Mouse (Mus musculus): Measurements from ENCODE around the gene Elfn1.
"Not testable (repeated sequence)": the region's sequence is repeated elsewhere in the genome, so short reads cannot be mapped to it uniquely, and the experiment has no call there.

Elfn1 gene

DNA sequence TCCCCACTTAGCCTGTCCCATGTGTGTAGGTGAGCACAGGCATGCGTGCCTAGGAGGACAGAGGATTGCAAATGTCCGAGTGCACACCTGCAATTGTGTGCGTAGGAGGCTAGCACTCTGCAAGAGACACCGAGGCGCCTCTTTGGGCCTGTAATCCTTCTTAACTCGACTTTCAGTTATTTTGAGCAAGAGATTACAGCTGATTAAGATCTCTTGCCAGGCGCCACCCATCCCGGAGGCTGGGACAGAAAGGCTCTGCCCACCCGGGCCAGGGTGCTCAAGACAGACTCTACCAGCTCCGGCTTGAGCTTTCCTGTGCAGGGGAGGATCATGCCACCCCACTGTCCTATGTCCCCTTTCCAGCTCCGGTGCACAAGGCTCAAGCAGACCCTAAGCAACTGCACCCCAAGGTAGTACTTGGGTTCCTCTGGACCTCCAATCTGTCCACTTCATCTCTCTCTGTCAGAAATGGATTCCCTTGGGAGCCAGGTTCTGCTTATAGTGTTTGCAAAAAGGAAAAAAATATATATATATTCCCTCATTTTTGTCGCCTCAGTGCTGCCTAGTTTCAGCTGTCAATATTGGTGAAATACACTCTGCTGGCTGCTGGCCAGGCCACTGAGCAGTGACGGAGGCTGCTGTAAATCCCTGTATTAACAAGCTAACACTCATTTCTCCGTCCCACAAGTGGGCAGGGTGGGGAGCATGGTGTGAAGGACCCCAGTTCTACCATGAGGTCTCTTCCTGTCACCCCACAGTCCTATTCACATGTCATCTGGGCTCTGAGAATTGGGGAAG, 61.6 kb downstream of the Elfn1 start:
- no peak for DNase-seq (ENCODE audit: low read depth in 1 of 2, low spot score in 2 of 2)

DNA sequence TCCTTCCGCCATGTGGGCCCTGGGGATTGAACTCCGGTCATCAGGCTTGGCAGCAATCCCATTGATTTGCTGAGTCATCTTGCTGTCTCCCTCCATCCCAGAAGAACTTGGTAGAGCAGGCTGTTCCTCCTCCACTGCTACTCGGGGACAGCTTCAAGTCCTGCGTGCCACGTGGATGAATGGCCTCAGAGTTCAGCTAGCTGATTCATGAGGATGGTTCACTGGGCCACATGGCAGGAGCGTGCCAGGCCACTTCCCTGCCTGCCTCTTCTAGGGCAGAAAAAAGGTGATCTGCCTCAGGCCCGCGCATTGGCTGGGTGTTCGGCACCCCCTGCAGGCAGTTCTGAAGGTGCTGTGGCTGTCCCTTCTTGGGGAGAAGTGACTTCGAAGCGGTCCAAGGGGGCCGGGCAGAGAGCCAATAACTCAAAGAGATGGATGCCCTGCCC, 62.5 kb downstream of the Elfn1 start:
- no peak for DNase-seq (ENCODE audit: low read depth in 1 of 2, low spot score in 2 of 2)

DNA sequence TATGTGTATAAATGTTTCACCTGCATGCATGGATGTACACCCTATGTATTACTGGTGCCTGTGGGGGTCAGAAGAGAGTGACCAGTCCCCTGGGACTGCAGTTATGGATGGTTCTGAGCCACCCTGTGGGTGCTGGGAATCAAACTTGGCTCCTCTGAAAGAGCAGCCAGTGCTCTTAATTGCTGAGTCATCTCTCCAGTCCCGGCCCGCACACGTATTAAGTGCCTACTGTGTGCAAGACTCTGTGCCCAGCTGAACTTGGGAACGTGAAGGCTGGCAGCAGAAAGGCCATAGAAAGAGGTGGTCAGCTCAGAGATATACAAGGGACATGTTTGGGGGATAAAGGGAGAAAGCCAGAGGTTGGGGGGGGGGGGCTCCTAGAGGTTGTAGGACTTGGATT, 68.8 kb downstream of the Elfn1 start:
- no peak for DNase-seq (ENCODE audit: low read depth in 1 of 2, low spot score in 2 of 2)

DNA sequence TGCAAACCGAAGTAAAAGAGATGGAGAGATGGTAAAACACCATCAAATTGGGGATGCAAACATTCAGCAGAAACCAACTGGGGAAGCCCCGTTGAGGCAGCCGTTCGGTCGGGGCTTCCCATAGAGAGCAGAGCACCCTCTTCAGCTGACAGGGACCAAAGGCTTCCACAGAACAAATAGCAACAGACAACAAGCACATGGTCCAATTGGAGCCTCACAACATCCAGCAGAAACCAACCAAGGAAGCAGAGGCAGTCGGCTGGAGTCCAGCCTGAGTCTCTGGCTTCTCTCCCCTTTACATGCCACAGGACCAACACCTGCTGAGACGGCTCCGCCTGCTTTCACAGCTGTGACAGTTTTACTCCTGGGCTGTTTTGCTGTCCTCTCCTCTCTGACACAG, 69.7 kb downstream of the Elfn1 start:
- no peak for DNase-seq (ENCODE audit: low read depth in 1 of 2, low spot score in 2 of 2)

DNA sequence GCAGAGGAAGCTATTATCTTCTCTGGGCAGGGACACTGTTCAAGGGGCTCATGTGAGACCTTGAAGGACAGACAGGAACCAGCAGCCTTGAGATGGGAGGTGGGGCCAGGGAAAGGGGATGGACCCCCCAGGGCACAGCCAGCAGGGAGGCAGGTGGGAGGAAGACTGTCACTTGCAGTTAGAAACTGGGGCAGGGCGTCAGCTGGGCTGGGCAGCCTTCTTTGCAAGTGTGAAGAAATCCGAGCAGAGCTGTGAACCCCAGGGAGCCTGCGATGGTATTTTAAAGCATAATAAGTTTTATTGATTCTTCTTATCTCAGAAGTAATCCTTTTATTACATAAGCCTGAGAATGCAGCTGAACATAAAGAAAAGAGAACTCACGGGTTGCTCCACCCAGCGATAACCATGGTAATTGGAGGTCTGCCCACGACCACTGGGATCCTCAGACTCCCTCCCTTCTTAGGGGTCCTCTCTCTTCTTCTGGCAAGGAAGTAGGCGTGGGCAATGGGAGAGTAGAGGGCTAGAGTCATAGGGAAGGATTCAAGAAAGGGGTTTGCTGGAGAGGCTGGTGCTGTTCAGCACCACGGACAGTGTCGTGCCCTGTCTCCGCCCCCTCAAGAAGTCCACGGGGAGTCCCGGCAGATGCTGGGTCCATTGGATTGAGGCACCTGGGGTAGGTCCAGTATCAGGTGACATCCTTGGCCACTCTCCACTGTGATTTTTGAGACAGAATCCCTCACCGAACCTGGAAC, 71.0 kb downstream of the Elfn1 start:
- DNase-seq (ENCODE audit: low read depth in 1 of 2, low spot score in 2 of 2) = no peak

DNA sequence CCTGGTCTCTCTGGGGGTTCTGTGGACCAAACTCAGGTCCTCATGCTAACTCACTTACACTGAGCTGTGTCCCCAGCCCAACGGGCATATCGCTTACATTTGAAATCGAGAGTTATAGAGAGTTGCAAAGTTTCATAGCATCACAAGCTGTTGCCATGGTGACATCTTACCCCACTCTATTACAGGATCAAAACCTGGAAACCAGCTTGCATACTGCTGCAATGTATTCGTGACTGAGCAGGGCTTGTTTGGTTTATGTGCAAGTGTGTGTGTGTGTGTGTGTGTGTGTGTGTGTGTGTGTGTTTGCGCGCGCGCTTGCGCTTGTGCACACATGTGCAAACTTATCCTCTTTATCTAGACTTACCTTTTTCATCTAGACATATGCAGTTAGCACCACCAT, 71.6 kb downstream of the Elfn1 start:
- no peak for DNase-seq (ENCODE audit: low read depth in 1 of 2, low spot score in 2 of 2)

DNA sequence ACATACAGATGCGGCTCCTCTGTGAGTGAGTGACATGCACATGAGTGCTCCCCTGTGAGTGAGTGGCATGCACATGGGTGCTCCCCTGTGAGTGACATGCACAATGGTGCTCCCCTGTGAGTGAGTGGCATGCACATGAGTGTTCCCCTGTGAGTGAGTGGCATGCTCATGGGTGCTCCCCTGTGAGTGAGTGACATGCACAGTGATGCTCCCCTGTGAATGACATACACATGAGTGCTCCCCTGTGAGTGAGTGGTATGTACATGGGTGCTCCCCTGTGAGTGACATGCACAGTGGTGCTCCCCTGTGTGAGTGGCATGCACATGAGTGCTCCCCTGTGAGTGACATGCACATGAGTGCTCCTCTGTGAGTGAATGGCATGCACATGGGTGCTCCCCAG, 74.2 kb downstream of the Elfn1 start:
- DNase-seq (ENCODE audit: low read depth in 1 of 2, low spot score in 2 of 2) = no peak

DNA sequence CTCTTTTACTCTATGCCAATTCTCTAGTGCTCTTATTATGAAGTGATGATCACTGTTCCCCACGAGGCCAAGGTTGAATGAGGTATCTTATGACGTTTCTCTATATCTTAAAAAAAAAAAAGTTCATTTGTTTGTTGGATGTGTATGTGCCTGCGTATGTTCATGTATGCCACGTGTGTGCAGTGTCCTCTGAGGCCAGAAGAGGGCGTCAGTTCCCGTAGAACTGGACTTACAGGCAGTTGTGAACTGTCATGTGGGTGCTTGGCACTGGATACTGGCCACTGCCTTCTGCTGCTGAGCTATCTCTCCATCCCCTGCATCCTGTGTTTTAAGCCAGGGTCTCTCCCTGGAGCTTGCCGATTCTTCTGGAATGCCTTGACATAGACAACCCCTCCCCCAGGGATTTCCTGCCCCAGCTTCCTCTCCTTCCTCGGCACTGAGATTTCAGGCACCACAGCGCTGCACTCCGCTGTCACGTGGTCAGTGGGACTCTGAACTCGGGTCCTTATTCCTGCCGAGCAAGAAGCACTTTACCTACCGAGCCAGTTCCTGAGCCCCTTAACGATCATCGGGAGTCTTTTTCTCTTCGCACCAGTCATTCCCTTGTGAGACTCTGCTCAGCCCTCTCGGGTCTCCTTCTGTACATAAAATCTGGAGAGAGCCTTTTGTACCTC, 77.5 kb downstream of the Elfn1 start:
- DNase-seq (ENCODE audit: low read depth in 1 of 2, low spot score in 2 of 2) = no peak

DNA sequence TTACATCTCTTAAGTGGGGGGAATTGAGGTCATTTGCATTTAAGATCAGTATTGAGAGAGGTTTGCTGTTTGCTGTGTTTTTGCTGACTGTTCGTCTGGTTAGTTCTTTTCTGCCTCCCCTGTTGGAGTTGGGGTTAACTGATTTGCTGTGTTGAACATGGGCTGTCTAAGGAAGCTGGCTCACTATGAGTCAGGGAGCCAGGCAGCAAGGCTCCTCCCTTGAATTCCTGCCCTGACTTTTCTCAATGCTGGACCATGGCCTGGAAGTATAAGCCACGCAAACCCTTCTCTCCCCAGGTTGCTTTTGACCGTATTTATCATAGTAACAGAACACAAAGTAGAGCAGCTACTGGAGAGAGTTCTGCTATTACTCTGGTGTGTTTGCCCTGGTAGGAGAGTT, 83.8 kb downstream of the Elfn1 start:
- DNase-seq (ENCODE audit: low read depth in 1 of 2, low spot score in 2 of 2) = no peak

DNA sequence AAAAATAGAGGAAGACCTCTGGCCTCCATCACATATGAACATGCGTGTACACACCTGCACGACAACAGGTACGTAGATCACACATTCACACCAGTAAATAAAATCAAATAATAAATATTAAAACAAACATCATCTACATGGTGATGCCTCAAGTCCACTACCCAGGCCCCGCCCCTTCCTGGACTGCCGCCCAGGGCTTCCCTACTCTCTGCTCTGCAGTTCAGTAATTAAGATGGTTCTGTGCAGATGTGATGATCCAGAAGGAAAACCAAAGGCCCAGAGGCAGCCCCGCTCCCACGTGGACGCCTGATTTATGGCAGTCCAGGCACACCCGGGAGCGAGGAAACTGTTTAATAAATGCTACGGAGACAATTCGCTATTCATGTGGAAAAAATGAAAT, 90.6 kb downstream of the Elfn1 start:
- not testable (repeated sequence) for DNase-seq (ENCODE audit: low read depth in 1 of 2, low spot score in 2 of 2)

DNA sequence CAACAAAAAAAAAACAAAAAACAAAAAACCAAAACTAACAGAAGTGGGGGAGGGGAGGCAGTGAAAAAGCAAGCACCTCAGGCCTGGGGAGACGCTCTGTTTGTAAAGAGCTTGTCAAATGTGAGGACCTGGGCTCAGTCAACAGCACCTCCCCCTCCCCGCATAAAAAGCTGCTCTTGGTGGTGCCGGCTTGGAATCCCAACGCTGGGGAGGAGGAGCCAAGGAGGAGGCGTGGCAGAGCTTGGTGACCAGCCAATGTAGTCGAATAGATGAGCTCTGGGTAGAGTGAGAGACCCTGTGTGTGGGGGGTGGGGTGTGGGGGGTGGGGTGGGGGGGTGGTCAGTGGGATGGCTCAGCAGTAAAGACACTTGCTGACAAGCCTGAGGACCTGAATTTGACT, 91.2 kb downstream of the Elfn1 start:
- DNase-seq (ENCODE audit: low read depth in 1 of 2, low spot score in 2 of 2) = no peak

DNA sequence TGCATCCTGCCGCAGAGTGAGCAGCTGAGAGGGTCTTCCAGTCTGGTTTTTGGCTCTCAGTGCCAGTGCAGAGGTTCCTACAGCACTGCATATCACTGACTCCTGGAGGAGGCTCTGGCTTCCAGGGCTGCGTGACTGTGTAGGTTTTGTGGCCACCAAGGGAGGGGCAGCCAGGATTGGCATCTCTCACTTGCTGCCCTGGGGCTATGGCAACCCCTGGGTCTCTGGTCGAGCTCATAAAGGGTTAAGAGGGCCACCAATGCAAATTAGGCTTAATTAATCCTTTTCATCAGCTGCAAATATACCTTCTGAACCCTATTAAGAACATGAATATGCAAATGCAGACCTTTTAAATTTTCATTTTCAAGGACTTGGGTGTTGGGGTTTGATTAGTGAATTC, 94.8 kb downstream of the Elfn1 start:
- no peak for DNase-seq (ENCODE audit: low read depth in 1 of 2, low spot score in 2 of 2)

DNA sequence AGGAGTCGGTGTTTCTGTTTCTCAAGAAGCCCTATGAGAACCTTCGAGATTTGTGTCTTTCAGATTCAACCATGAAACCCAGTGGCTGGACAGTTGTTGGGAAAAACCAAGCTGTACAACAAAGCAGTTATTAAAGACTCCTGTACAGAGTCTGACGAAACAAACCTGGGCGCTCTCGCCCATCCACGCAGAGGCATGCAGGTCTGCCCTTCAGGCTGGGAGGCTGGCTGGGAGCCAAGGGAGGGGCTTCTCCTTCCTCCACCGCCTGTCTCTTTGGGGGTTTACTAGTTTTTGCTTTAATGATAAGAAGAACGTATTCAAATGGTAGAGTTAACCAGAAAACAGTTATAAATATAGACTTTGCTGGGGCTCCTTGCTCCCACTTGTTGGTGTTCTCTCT, 99.1 kb downstream of the Elfn1 start:
- no peak for DNase-seq (ENCODE audit: low read depth in 1 of 2, low spot score in 2 of 2)

DNA sequence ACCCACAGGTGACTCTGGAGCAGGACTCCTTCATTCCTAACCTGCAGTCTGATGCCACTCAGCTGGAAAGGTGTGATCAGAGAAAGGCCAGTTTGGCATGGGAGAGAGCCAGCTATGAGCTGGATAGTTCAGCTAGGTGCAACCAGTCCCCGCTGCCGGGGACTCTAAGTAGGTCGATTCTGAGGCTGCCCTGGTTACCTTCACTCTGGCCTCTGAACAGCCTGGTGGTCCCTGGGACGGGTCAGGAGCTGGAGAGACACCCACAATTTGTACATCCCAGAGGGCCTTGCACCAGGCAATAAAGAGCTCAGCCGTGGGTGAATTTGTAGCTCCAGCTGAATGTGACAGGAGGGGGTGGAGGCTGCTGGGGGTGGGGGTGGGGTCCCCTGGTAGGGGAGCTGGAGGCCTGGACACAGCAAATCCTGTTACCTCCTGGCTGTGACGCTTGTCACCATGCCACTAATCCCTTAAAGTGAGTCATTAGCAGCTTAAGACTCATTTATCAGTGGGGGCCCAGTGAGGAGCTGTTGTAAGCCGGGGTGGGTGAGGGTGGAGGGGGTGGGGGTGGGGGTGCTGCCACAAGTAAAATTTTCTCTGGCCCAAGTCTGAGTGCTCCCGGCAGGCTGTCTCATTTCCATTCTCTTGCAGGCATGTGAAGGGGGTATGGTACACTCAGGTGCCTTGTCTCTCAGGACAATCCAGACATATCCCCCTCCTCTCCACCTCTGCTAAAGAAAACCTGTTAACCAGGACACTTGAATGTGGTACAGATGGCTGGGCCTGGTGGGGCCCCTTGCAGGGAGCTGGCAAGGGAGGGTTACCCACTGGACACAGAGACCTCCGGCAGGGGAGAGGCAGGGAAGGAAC, 100.1 kb downstream of the Elfn1 start:
- no peak for DNase-seq (ENCODE audit: low read depth in 1 of 2, low spot score in 2 of 2)

DNA sequence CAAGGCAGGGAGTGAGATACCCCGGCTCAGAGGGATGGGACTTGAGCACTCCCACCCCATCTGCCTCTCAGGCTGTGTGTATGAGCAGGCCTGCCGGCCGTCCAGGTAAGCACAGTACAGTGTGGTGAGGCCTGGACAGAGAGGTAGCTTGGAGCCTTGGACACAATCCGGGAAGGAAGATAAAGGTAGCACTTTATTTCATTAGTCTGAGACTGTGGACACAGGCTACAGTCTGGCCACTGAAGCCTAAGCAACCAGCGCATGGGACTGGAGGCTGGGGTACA, 100.7 kb downstream of the Elfn1 start:
- no peak for DNase-seq (ENCODE audit: low read depth in 1 of 2, low spot score in 2 of 2)

DNA sequence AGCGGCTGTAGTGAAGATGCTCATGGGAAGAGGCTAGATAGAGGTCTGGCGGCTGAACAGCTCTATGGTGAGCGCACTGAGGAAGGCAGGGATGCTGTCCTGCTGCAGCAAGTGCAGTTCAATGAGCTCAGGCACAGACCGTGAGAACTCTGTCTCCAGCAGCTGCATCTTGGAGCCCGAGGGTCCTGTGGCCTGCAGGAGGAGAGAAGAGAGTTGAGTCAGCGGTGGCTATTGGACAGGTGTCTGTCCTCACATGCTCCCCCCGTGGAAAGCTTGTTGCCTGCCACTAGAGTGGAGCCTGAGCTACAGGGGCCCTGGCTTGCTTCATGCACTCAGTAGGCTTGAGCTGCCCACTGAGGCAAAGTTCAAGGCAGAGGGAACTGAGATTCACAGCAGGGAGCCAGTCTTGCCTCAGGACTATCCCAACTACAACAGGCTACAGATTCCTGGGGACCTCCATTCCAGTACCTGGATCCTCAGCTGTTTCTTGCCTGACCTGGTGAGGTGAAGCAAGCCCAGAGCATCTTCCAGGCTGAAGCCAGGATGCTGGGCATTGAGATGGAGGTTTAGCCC, 101.4 kb downstream of the Elfn1 start:
- DNase-seq (ENCODE audit: low read depth in 1 of 2, low spot score in 2 of 2) = no peak

DNA sequence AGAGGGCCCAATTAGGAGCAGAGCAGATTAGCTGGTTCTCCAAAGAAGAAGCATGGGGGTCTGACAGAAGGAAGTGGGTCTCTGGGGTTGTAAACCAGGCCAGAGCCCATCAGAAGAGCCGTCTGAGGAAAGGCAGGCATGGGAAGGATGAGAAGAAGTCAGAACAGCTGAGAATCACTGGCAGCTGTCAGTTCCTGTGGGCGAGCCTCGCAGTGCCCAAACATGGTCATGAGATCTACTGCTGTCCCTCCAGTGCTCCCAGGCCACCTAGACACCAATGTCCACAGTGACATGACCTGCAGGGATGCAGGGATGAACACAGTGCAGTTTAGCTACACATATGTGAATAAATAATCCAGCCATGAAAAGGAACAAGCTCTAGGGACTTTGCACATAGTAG, 102.7 kb downstream of the Elfn1 start:
- DNase-seq (ENCODE audit: low read depth in 1 of 2, low spot score in 2 of 2) = no peak

DNA sequence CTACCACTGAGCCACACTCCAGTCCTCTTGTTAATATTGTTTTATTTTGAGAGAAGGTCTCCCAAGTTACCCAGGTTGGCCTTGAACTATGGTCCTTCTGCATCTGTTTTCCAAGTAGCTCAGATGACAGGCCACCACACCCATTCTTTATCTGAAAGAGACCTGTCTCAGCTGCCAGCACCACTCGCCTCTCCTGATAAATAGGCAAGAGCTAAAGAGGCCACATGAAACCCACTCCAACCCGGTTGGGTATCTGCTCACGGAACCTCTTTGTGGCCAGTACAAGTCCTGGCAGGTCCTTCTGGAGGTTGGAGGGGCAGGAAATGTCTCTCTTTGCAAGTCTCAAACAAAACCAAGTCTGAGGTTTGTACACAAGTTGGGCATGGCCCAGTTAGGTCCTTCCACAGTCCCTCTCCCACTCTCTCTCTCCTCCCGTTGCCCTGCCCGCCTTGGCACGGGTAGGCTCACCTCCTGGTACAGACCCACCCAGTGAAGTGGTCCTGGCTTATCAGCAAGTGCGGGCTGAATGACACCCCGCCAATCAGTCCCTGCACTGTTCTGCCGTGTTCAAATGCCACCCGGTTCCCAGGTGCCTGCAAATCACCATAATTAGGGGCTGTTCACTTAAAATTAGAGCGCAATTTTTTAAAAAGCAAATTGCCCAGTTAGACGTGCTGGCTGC, 104.7 kb downstream of the Elfn1 start:
- DNase-seq (ENCODE audit: low read depth in 1 of 2, low spot score in 2 of 2) = no peak

DNA sequence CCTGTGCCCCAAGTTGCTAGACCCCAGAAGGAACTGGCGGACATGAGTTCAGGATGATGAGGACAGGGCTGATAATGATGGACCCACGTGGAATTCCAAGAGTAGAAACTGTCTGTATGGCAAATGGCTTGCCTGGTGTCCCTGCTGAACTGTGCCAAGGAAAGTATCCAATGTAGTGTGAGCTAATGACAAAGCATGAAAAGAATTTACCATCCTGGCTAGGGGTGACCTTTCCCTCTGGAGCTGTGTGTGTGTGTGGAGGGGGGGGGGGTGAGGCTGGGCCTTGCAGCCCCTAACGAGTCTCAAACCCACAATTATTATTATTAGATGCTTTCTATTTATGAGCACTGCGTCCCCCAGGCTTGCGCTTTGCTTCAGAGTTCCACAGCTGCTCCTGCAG, 105.9 kb downstream of the Elfn1 start:
- no peak for DNase-seq (ENCODE audit: low read depth in 1 of 2, low spot score in 2 of 2)

DNA sequence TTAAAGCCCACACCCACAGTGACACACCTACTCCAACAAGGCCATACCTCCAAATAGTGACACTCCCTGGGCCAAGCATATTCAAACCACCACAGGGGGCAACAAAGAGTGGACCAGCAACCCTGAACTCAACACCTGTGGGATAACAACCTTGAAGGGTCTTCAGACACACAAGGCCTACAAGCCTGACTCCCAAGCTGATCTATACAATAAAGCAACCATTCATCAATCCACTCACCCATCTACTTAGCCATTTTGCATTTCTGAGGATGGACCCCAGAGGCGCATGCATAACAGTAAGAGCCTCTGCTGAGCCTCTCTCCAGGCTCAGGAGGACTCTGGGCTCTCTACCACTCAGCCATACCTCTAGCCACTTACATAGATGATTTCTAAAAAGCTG, 109.2 kb downstream of the Elfn1 start:
- no peak for DNase-seq (ENCODE audit: low read depth in 1 of 2, low spot score in 2 of 2)

DNA sequence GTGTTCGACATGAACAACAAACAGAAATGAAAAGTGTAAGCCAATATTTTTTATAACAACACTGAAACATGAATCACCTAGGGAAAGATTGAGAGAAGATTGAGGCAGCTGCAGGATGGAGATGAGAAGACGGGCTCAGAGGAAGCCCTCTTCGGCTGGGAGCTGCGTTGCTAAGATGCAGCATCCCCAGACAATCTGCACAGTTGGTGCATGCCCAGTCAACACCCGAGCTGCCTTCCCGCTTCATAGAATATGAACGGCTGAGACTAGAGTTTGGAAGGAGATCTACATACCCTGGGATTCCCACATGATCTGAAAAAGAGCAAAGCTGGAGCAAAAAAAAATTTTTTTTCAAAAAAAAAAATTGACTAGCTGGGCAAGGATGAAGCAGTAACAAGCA, 111.0 kb downstream of the Elfn1 start:
- no peak for DNase-seq (ENCODE audit: low read depth in 1 of 2, low spot score in 2 of 2)

Data from monocyte, adult 2 months (primary cell).